Mouse (Mus musculus): ENCODE measurements at regions not wholly inside any gene's neighbourhood (a gene's known extent, or its start where the extent isn't known, plus 50 kb on each side); places are given as distances from the start of the nearest gene placed in this dataset.

- TF ChIP-seq ZC3H11A (IDR thresholded peaks at IDR 0.05; ENCODE audit: borderline replicate concordance, low read depth, low read length) (no peak), ZNF384 (IDR thresholded peaks at IDR 0.05; ENCODE audit: low read depth, low read length) (no peak), MAFK (IDR thresholded peaks at IDR 0.05; ENCODE audit: insufficient read depth, low read depth, low read length) (no peak)
- Histone ChIP-seq H3K27ac (ENCODE audit: insufficient read depth, low read depth, low read length, poor library complexity, severe bottlenecking) (no peak overlapping the region), H3K9me3 (ENCODE audit: control insufficient read depth, insufficient read depth, low read depth, low read length) (no peaks in the 10 kb centered on the region), H3K9ac (ENCODE audit: insufficient read depth, low read depth, low read length, poor library complexity, severe bottlenecking) (no peak overlapping the region), H3K4me3 (ENCODE audit: insufficient read depth in 1 of 2, low read depth in 1 of 2, low read length in 2 of 2, poor library complexity in 1 of 2, severe bottlenecking in 1 of 2) (no peak overlapping the region), H3K36me3 (ENCODE audit: control insufficient read depth, insufficient read depth, low read length, poor library complexity, severe bottlenecking) (no peaks in the 10 kb centered on the region), H3K4me1 (ENCODE audit: control insufficient read depth in 2 of 2, insufficient read depth in 2 of 2, low read length in 2 of 2, poor library complexity in 1 of 2) (peaks cover 5 to 6% of the 10 kb centered on the region in 2 experiments; a peak in 3 of 4 replicates)
- no peak for DNase-seq (ENCODE audit: low read depth, low spot score)
- in situ Hi-C loops (cut with MboI; ENCODE audit: low sequenced_read_pairs in 2 of 2, unreplicated experiment in 2 of 2), result no loop called here
Observed at GRCm38 (mm10) chr14:76351856-76352255, 62.9 kb upstream of the Tsc22d1 start.

- H3K4me3 ChIP-seq (ENCODE audit: insufficient read depth in 1 of 2, low read depth in 1 of 2, low read length in 2 of 2, poor library complexity in 1 of 2, severe bottlenecking in 1 of 2), result no peak overlapping the region
- no peak for TF ChIP-seq CHD2 (IDR thresholded peaks at IDR 0.05; ENCODE audit: low read depth, low read length)
- TF ChIP-seq ZNF384 (IDR thresholded peaks at IDR 0.05; ENCODE audit: low read depth, low read length), result no peak
- no peak for TF ChIP-seq ZC3H11A (IDR thresholded peaks at IDR 0.05; ENCODE audit: borderline replicate concordance, low read depth, low read length)
- TF ChIP-seq HCFC1 (IDR thresholded peaks at IDR 0.05; ENCODE audit: borderline replicate concordance, insufficient read depth, low read length), result no peak
- TF ChIP-seq MAFK (IDR thresholded peaks at IDR 0.05; ENCODE audit: insufficient read depth, low read depth, low read length), result no peak
- H3K9me3 ChIP-seq (ENCODE audit: control insufficient read depth, insufficient read depth, low read depth, low read length), result no peaks in the 10 kb centered on the region
- H3K4me1 ChIP-seq (ENCODE audit: control insufficient read depth in 2 of 2, insufficient read depth in 2 of 2, low read length in 2 of 2, poor library complexity in 1 of 2), result peaks cover 6 to 7% of the 10 kb centered on the region in 2 experiments; a peak in 3 of 4 replicates
- H3K36me3 ChIP-seq (ENCODE audit: control insufficient read depth, insufficient read depth, low read length, poor library complexity, severe bottlenecking), result no peaks in the 10 kb centered on the region
- H3K9ac ChIP-seq (ENCODE audit: insufficient read depth, low read depth, low read length, poor library complexity, severe bottlenecking), result no peak overlapping the region
- no peak overlapping the region for H3K27ac ChIP-seq (ENCODE audit: insufficient read depth, low read depth, low read length, poor library complexity, severe bottlenecking)
- DNase-seq (ENCODE audit: low read depth, low spot score), result no peak
- in situ Hi-C loops (cut with MboI; ENCODE audit: low sequenced_read_pairs in 2 of 2, unreplicated experiment in 2 of 2), result no loop called here
Observed at GRCm38 (mm10) chr14:76356161-76356560, 58.6 kb upstream of the Tsc22d1 start.

- TF ChIP-seq ZNF384 (IDR thresholded peaks at IDR 0.05; ENCODE audit: low read depth, low read length), result no peak
- no peak for TF ChIP-seq ZC3H11A (IDR thresholded peaks at IDR 0.05; ENCODE audit: borderline replicate concordance, low read depth, low read length)
- no peak for TF ChIP-seq MAFK (IDR thresholded peaks at IDR 0.05; ENCODE audit: insufficient read depth, low read depth, low read length)
- in situ Hi-C loops (cut with MboI; ENCODE audit: low sequenced_read_pairs in 2 of 2, unreplicated experiment in 2 of 2), result no loop called here
Observed at GRCm38 (mm10) chr14:76359837-76360410, 54.8 kb upstream of the Tsc22d1 start.

GRCm38 (mm10) chr14:76364034-76364433 lies 50.7 kb upstream of the Tsc22d1 start:
- no peak overlapping the region for H3K27ac ChIP-seq (ENCODE audit: insufficient read depth, low read depth, low read length, poor library complexity, severe bottlenecking)
- no peak overlapping the region for H3K4me3 ChIP-seq (ENCODE audit: insufficient read depth in 1 of 2, low read depth in 1 of 2, low read length in 2 of 2, poor library complexity in 1 of 2, severe bottlenecking in 1 of 2)
- DNase-seq (ENCODE audit: low read depth, low spot score), result no peak
- no peaks in the 10 kb centered on the region for H3K36me3 ChIP-seq (ENCODE audit: control insufficient read depth, insufficient read depth, low read length, poor library complexity, severe bottlenecking)
- in situ Hi-C loops (cut with MboI; ENCODE audit: low sequenced_read_pairs in 2 of 2, unreplicated experiment in 2 of 2), result no loop called here
- no peak overlapping the region for H3K9ac ChIP-seq (ENCODE audit: insufficient read depth, low read depth, low read length, poor library complexity, severe bottlenecking)
- TF ChIP-seq HCFC1 (IDR thresholded peaks at IDR 0.05; ENCODE audit: borderline replicate concordance, insufficient read depth, low read length) (no peak), CHD2 (IDR thresholded peaks at IDR 0.05; ENCODE audit: low read depth, low read length) (no peak), MAFK (IDR thresholded peaks at IDR 0.05; ENCODE audit: insufficient read depth, low read depth, low read length) (no peak), ZNF384 (IDR thresholded peaks at IDR 0.05; ENCODE audit: low read depth, low read length) (no peak), ZC3H11A (IDR thresholded peaks at IDR 0.05; ENCODE audit: borderline replicate concordance, low read depth, low read length) (no peak)
- H3K9me3 ChIP-seq (ENCODE audit: control insufficient read depth, insufficient read depth, low read depth, low read length), result no peaks in the 10 kb centered on the region
- no peaks in the 10 kb centered on the region for H3K4me1 ChIP-seq (ENCODE audit: control insufficient read depth in 2 of 2, insufficient read depth in 2 of 2, low read length in 2 of 2, poor library complexity in 1 of 2)

More at GRCm38 (mm10) chr14:76359837-76360410, 54.8 kb upstream of the Tsc22d1 start:
- Histone ChIP-seq H3K36me3 (ENCODE audit: control insufficient read depth, insufficient read depth, low read length, poor library complexity, severe bottlenecking) (no peaks in the 10 kb centered on the region), H3K4me3 (ENCODE audit: insufficient read depth in 1 of 2, low read depth in 1 of 2, low read length in 2 of 2, poor library complexity in 1 of 2, severe bottlenecking in 1 of 2) (no peak overlapping the region), H3K4me1 (ENCODE audit: control insufficient read depth in 2 of 2, insufficient read depth in 2 of 2, low read length in 2 of 2, poor library complexity in 1 of 2) (peaks cover 5 to 6% of the 10 kb centered on the region in 2 experiments; a peak in 3 of 4 replicates), H3K9me3 (ENCODE audit: control insufficient read depth, insufficient read depth, low read depth, low read length) (no peaks in the 10 kb centered on the region), H3K27ac (ENCODE audit: insufficient read depth, low read depth, low read length, poor library complexity, severe bottlenecking) (no peak overlapping the region), H3K9ac (ENCODE audit: insufficient read depth, low read depth, low read length, poor library complexity, severe bottlenecking) (no peak overlapping the region)
- no peak for DNase-seq (ENCODE audit: low read depth, low spot score)
